Mouse (Mus musculus) brown adipose tissue, adult 24 weeks (tissue): Measurements from ENCODE around the gene Klhl35. TPM values are rescaled to one million over a fixed set of nuclear protein-coding genes. Genes with fewer than 3 reads are reported as not detected.

Experiments used
- H3K27ac ChIP-seq: fragments of 200-500 bp; replicated peaks from 2 replicates; pipeline ENCODE4 v1.5.1; 2012; ENCODE audit warnings: low read depth, mild to moderate bottlenecking, low read length
- H3K4me1 ChIP-seq: fragments of 200-500 bp; 2 replicates; pipeline ENCODE4 v1.6.1; 2012; ENCODE audit warnings: low read length, mixed read lengths; ENCODE audit not compliant: control insufficient read depth, insufficient read depth, insufficient read length
- H3K4me3 ChIP-seq: fragments of 200-500 bp; 2 replicates; pipeline ENCODE4 v1.5.1; 2012; ENCODE audit warnings: low read depth, mild to moderate bottlenecking, low read length, moderate library complexity; ENCODE audit not compliant: insufficient read depth
- polyA plus RNA-seq: library from polyadenylated mRNA; stranded (reverse); fragments of >200 nt; gene quantifications from 2 replicates; pipeline ENCODE4 v1.2.4, GENCODE M21; 2012; ENCODE audit not compliant: missing spikeins, insufficient read depth, insufficient read length

The Klhl35 gene
- polyA plus RNA-seq, 1 experiment, result not detected

GRCm38 (mm10) chr7:99443164-99443563 is 22.6 kb upstream of the Klhl35 start:
- Histone ChIP-seq H3K27ac (no peak overlapping the region), H3K4me1 (peaks cover 8% of the 10 kb centered on the region), H3K4me3 (no peak overlapping the region)

GRCm38 (mm10) chr7:99444012-99444411 is 21.8 kb upstream of the Klhl35 start:
- Histone ChIP-seq H3K4me1 (peaks cover 8% of the 10 kb centered on the region), H3K27ac (no peak overlapping the region), H3K4me3 (no peak overlapping the region)

- Histone ChIP-seq H3K4me1 (peaks cover 8% of the 10 kb centered on the region), H3K27ac (no peak overlapping the region), H3K4me3 (no peak overlapping the region)
Measured at GRCm38 (mm10) chr7:99445833-99446232, 20.0 kb upstream of the Klhl35 start.

GRCm38 (mm10) chr7:99447323-99447722 is 18.5 kb upstream of the Klhl35 start:
- H3K4me3 ChIP-seq, result no peak overlapping the region
- H3K27ac ChIP-seq, result no peak overlapping the region
- 0 out of 2 replicates have a peak, but pooled peaks cover 2% of the 10 kb centered on the region for H3K4me1 ChIP-seq

GRCm38 (mm10) chr7:99448619-99449018 is 17.2 kb upstream of the Klhl35 start:
- H3K27ac ChIP-seq, result no peak overlapping the region
- no peak overlapping the region for H3K4me3 ChIP-seq

GRCm38 (mm10) chr7:99449063-99449462 is 16.7 kb upstream of the Klhl35 start:
- no peak overlapping the region for H3K4me3 ChIP-seq
- H3K27ac ChIP-seq, result no peak overlapping the region
- no peaks in the 10 kb centered on the region for H3K4me1 ChIP-seq

More at GRCm38 (mm10) chr7:99448619-99449018, 17.2 kb upstream of the Klhl35 start:
- H3K4me1 ChIP-seq, result no peaks in the 10 kb centered on the region

GRCm38 (mm10) chr7:99449751-99450150 is 16.1 kb upstream of the Klhl35 start:
- Histone ChIP-seq H3K27ac (no peak overlapping the region), H3K4me1 (no peaks in the 10 kb centered on the region), H3K4me3 (no peak overlapping the region)

- no peaks in the 10 kb centered on the region for H3K4me1 ChIP-seq
- H3K27ac ChIP-seq, result no peak overlapping the region
- no peak overlapping the region for H3K4me3 ChIP-seq
Measured at GRCm38 (mm10) chr7:99450703-99451102, 15.1 kb upstream of the Klhl35 start.

GRCm38 (mm10) chr7:99452859-99453258 is 12.9 kb upstream of the Klhl35 start:
- Histone ChIP-seq H3K27ac (no peak overlapping the region), H3K4me1 (no peaks in the 10 kb centered on the region), H3K4me3 (no peak overlapping the region)

GRCm38 (mm10) chr7:99454044-99454443 is 11.8 kb upstream of the Klhl35 start:
- Histone ChIP-seq H3K4me3 (no peak overlapping the region), H3K4me1 (no peaks in the 10 kb centered on the region), H3K27ac (no peak overlapping the region)

- no peak overlapping the region for H3K4me3 ChIP-seq
- no peak overlapping the region for H3K27ac ChIP-seq
Measured at GRCm38 (mm10) chr7:99458849-99459248, 7.0 kb upstream of the Klhl35 start.

GRCm38 (mm10) chr7:99459888-99460652 is 5.7 kb upstream of the Klhl35 start:
- no peak overlapping the region for H3K27ac ChIP-seq
- H3K4me1 ChIP-seq, result no peaks in the 10 kb centered on the region
- H3K4me3 ChIP-seq, result no peak overlapping the region

More at GRCm38 (mm10) chr7:99458849-99459248, 7.0 kb upstream of the Klhl35 start:
- no peaks in the 10 kb centered on the region for H3K4me1 ChIP-seq

- H3K4me3 ChIP-seq, result no peak overlapping the region
- H3K27ac ChIP-seq, result no peak overlapping the region
- H3K4me1 ChIP-seq, result no peaks in the 10 kb centered on the region; the same call in 1 of the 2 replicates
Measured at GRCm38 (mm10) chr7:99463120-99463519, 2.7 kb upstream of the Klhl35 start.

- no peak overlapping the region for H3K27ac ChIP-seq
- no peaks in the 10 kb centered on the region; the same call in 1 of the 2 replicates for H3K4me1 ChIP-seq
- H3K4me3 ChIP-seq, result peak overlapping the region; percentile 59
Measured at GRCm38 (mm10) chr7:99467916-99468282, 2.1 kb downstream of the Klhl35 start.

- Histone ChIP-seq H3K27ac (peak overlapping the region; percentile 26; the same call in 1 of the 2 replicates), H3K4me3 (peak overlapping the region; percentile 59), H3K4me1 (no peaks in the 10 kb centered on the region; the same call in 1 of the 2 replicates)
Measured at GRCm38 (mm10) chr7:99468283-99469132, 2.7 kb downstream of the Klhl35 start.
